11 mouse cellular contexts compared by ENCODE assay signal in the genomic region with DNA sequence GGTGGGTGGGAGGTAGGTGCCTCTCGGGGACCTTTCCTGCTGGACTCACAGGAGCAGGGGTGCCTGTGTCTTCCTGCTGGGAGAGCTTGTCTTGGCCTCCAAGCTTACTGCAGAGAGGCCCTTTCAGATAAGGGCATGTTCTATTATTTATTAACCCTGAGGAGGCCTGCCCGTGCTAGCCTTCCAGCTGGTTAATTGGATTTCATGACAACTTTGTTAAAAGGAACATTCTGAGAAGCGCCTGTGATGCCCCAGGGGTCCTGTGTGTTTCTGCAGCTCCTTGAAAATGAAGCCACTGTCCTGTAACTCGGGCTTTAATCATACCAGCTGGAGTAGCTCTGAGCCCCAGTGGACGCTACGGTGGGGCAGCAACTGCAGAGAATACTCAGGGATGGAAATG. TPM values are rescaled to one million over a fixed set of nuclear protein-coding genes. Genes with fewer than 3 reads are reported as not detected.
A peak's percentile ranks its signal among the peaks of the same experiment; 100 is the strongest.
DNase-seq lines count a peak whose midpoint lies in the region; ATAC-seq and TF ChIP-seq lines count a peak whose summit lies in the region.
"Had no signal": no experiment of that assay in that cellular context is flagged by ENCODE, and none has a peak within 500 bp of the region (broad histone marks: within the 10 kb centered on the region; RNA-seq: fewer than 3 reads in every experiment).

No protein-coding gene starts in this region.

- H3K27ac ChIP-seq in embryonic facial prominence, embryonic 13.5 days: peak overlapping the region; percentile 55; the same call in 1 of the 2 replicates
- peak overlapping the region; percentile 81 for H3K27ac ChIP-seq in midbrain, embryonic 13.5 days
- H3K27ac ChIP-seq: heart, adult 2 months had no signal

- peak; percentile 86 for DNase-seq in brain, embryonic 14.5 days (ENCODE audit: low read depth)
- peak; percentile 82 for DNase-seq in kidney, adult 9 months
- no peak for DNase-seq in thymus, adult 18-20 months
- DNase-seq in cerebellum, postnatal 14 days: no peak
- no peak for DNase-seq in spleen, postnatal 36 days (ENCODE audit: low spot score in 2 of 2)
- DNase-seq: adrenal gland, postnatal 25 days; heart, adult 2 months; layer of hippocampus, postnatal 36 days; right cerebral cortex, adult 18-20 months had no signal

- H3K9me3 ChIP-seq in embryonic facial prominence, embryonic 13.5 days: no peaks in the 10 kb centered on the region
- H3K9me3 ChIP-seq in midbrain, embryonic 13.5 days: no peaks in the 10 kb centered on the region

- H3K27me3 ChIP-seq in embryonic facial prominence, embryonic 13.5 days: no peaks in the 10 kb centered on the region
- peaks cover 18% of the 10 kb centered on the region for H3K27me3 ChIP-seq in midbrain, embryonic 13.5 days

- ATAC-seq in embryonic facial prominence, embryonic 13.5 days (ENCODE audit: insufficient number of reproducible peaks, insufficient read depth, low FRiP score, low TSS enrichment, low read depth): no peak
- ATAC-seq in midbrain, embryonic 13.5 days: 0 out of 2 replicates have a peak, but pooled peaks have one; percentile 2

- no peak for TF ChIP-seq CTCF in brain, embryonic 14.5 days (IDR thresholded peaks at IDR 0.05; ENCODE audit: borderline replicate concordance, extremely low read depth, insufficient read depth, insufficient read length)

- peaks cover 62% of the 10 kb centered on the region for H3K4me1 ChIP-seq in embryonic facial prominence, embryonic 13.5 days
- peaks cover 56% of the 10 kb centered on the region for H3K4me1 ChIP-seq in midbrain, embryonic 13.5 days (replicated peaks)

- no peak for TF ChIP-seq POLR2A in brain, embryonic 14.5 days (IDR thresholded peaks at IDR 0.05; ENCODE audit: borderline replicate concordance, extremely low read depth, insufficient read depth, insufficient read length, poor library complexity, severe bottlenecking)

- WGBS in embryonic facial prominence, embryonic 13.5 days: 19% methylated on average over 6 of the region's 6 CpGs
- 6% methylated on average over 6 of the region's 6 CpGs for WGBS in midbrain, embryonic 13.5 days

- no peak overlapping the region for H3K9ac ChIP-seq in embryonic facial prominence, embryonic 13.5 days
- H3K9ac ChIP-seq in midbrain, embryonic 13.5 days (replicated peaks): no peak overlapping the region

- no peaks in the 10 kb centered on the region for H3K36me3 ChIP-seq in embryonic facial prominence, embryonic 13.5 days
- no peaks in the 10 kb centered on the region for H3K36me3 ChIP-seq in midbrain, embryonic 13.5 days

- no peak overlapping the region for H3K4me2 ChIP-seq in embryonic facial prominence, embryonic 13.5 days
- H3K4me2 ChIP-seq in midbrain, embryonic 13.5 days (replicated peaks): no peak overlapping the region

- no peak overlapping the region for H3K4me3 ChIP-seq in embryonic facial prominence, embryonic 13.5 days
- no peak overlapping the region for H3K4me3 ChIP-seq in midbrain, embryonic 13.5 days (replicated peaks)
- H3K4me3 ChIP-seq: heart, adult 2 months had no signal

RNA-seq across cellular contexts. Expression of gene Sertad4, which starts 25.1 kb away (rescaled TPM):
- polyA plus RNA-seq in brain, embryonic 14.5 days (2012; rRNA removed): 32.5 and 38.7 TPM in 2 replicates
- 70.8 and 71.4 TPM in 2 replicates for polyA plus RNA-seq in embryonic facial prominence, embryonic 13.5 days (2015; fragmentation: Nextera tagmentation; extraction: Ambion mirVana)
- polyA plus RNA-seq in midbrain, embryonic 13.5 days (2015; fragmentation: Nextera tagmentation; extraction: Ambion mirVana): 33.2 and 38.7 TPM in 2 replicates

RNA-seq across cellular contexts. Expression of gene Hhat, which starts 59.4 kb away (rescaled TPM):
- polyA plus RNA-seq in brain, embryonic 14.5 days (2012; rRNA removed): 3.8 TPM in 2 replicates
- 9.0 and 9.8 TPM in 2 replicates for polyA plus RNA-seq in embryonic facial prominence, embryonic 13.5 days (2015; fragmentation: Nextera tagmentation; extraction: Ambion mirVana)
- polyA plus RNA-seq in midbrain, embryonic 13.5 days (2015; fragmentation: Nextera tagmentation; extraction: Ambion mirVana): 5.5 and 5.9 TPM in 2 replicates

Comparison
In these comparisons a context has a peak if more than half of its experiments do, and no peak if none do; other contexts are left out.
1. DNase-seq: peak in brain, embryonic 14.5 days (single experiment) and kidney, adult 9 months (single experiment); none in thymus, adult 18-20 months (0 of 2), cerebellum, postnatal 14 days (0 of 2) and spleen, postnatal 36 days (0 of 2).